Mouse (Mus musculus): ENCODE results near the gene Aldh1a1.
"Not testable (repeated sequence)": the region's sequence is repeated elsewhere in the genome, so short reads cannot be mapped to it uniquely, and the experiment has no call there.

The Aldh1a1 gene

DNA sequence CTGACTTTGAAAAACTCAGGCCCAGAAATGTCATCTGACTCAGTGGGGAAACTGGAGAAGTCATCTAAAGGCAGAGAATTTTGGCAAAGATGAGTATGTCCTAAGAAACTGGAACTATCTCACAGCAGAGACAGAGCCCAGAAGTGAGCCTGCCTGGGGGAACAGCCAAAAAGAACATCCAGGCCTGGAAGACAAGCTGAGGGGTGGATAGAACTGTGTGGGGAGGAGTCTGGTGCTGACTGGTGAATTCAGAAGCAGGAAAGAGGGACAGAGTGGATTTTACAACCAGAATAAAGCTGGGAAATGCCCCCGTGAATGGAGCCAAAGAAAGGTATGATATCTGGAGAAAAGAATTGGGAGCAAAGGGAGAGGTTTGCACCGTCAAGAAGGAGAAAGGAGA, at the start of gene Aldh1a1:
Gene Aldh1a1 (plus strand): TSS at position 225 of the 400 bp plus-strand sequence.
- DNase-seq (ENCODE audit: low spot score), result no peak

DNA sequence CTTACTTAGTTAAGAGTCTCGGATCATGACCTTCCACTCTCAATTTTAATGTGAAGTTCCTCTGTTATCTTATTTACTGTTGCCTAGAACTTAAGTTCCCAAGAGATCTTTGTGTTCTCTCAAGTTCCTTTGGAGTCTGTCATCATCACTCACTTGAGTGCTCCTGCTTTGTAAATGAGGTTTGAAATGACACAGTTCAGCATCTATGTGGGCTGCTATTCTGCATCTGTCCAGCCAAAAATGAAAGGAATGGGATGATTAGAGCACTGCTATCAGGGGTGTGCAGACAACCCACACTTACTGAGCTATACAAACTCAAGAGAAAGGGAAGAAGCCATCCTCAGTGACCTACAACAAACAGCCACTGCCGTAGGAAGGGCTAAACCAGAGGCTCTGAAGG, 44.7 kb upstream of the Aldh1a1 start:
- DNase-seq (ENCODE audit: low spot score), result no peak

DNA sequence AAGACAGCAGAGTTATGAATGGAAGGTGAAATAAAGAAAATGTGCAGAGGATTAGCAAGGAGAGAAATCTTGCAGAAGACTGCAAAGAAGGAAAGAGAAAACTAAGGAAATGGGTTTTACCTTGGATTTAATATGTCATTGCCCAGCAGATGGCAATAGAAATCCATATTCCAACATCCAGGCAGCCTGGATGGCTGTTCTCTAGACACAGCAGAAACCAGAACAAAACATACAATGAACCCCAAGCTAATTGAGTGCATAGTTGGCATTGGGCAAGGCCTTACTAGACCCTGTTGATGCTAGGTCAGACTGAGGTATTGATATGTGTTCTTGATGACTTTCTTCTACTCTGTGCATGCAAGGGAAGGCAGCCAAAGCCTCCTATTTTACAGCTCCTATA, 43.0 kb upstream of the Aldh1a1 start:
- peak; percentile 56 for DNase-seq (ENCODE audit: low spot score)

DNA sequence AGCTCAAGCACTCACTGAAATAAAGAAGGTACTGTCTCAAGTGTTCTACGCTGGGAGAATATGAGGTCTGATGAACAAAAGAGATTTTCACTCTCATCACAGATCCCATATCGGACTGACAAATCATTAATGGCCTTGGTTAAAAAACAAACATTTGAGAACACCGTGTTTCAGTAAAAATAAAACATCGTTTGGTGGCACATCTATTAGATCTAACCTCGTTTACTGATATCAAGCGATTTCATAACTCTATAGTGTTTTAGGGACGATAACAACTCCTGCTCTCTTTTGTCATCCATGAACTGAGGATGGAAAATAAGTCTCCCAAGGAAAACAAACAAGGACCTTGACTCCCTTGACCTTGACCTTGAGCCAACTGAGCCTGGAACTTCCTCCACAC, 41.5 kb upstream of the Aldh1a1 start:
- DNase-seq (ENCODE audit: low spot score), result no peak

- no peak for DNase-seq (ENCODE audit: low spot score)
Measured at GRCm38 (mm10) chr19:20484497-20484896, 8.0 kb upstream of the Aldh1a1 start.

DNA sequence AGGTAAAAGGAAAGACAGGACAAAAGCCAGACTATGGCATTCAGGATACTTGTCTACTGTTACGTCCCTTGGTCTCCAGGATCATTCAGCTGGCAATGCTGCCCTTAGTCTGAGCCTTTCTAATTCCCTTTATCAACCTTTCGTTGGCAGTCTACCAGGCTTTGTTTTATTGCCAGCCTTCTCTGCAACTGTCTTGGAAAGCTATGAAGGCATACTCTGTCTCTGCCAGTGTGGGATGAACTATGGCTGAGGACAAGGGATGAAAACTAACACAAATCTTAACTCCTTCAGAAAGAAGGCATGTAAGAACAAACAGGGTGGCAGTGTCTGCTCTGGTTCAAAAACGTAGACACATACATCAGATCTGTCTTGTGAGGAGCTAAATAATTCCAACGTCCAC, 565 bp upstream of the Aldh1a1 start:
- no peak for DNase-seq (ENCODE audit: low spot score)

GRCm38 (mm10) chr19:20496476-20496875, 4.0 kb downstream of the Aldh1a1 start:
- DNase-seq (ENCODE audit: low spot score), result no peak

DNA sequence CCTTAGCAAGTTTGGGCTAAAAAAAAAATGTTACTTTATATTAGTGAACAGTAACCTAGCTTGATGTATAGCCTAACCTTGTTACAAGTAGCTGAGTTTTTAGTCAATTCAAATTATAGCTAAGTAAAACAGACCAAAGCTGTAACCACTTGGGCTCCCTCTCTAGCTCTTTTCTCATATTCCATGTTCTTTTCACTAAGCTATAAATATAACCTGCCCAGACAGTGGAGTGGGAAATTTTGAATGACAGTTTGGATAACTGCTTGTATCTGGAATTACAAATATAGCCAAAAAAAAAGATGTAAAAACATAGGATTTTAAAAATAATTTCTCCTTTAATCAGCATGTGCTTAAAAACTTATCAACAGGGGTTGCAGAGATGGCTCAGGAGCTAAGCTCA, 12.8 kb downstream of the Aldh1a1 start:
- no peak for DNase-seq (ENCODE audit: low spot score)

- DNase-seq (ENCODE audit: low spot score), result peak; percentile 59
Measured at GRCm38 (mm10) chr19:20506936-20507615, 14.6 kb downstream of the Aldh1a1 start.

GRCm38 (mm10) chr19:20508609-20509008, 16.1 kb downstream of the Aldh1a1 start:
- DNase-seq (ENCODE audit: low spot score), result peak; percentile 20

GRCm38 (mm10) chr19:20511971-20512370, 19.5 kb downstream of the Aldh1a1 start:
- DNase-seq (ENCODE audit: low spot score), result no peak

GRCm38 (mm10) chr19:20513181-20513580, 20.7 kb downstream of the Aldh1a1 start:
- no peak for DNase-seq (ENCODE audit: low spot score)

DNA sequence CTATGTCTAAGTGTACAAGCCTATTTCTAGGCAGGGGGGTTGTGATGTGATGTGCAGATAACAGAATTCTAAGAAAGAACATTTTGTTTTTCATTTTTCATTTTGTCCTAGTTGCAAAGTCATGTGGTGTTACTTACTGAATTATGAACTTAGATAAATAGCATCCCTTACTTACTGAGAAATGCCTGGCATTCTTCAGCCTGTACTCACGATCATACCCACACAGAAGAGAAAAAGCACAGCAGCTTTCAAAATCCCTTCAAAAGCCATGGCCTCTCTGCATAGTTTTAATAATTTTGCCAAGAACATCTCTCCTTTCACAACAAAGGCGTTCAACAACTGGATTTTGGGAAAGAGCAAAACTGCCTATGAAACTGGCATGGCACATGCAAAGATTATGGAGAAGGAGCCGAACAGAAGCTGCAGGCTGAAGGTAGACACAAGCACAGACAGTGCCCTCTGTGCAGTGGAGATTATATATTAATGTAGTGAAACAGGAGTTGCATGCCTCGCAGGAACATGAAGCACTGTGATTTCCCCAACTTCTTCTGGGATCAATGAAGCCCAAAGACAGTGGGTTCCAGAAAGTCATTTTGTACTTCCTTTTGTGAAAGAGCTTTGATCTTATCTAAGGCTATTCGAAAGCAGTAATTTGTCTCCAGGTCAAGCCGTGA, 21.3 kb downstream of the Aldh1a1 start:
- no peak for DNase-seq (ENCODE audit: low spot score)

DNA sequence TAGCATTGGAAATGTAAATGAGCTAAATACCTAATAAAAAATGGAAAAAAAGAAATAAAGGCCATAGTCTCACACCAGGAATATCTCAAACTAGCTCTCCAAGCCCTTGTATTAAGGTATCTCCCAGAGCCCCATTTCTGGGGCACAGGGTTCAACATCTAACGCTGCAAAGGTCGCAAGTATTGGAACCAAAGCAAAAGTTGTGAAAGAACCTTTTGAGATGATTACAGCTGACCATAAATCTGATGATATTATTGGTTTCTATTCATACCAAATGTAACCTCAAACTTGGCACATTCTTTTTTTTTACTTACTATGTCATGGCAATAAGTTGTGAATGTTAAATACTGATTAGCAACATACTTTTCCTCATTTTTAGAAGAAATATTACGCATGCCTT, 24.0 kb downstream of the Aldh1a1 start:
- no peak for DNase-seq (ENCODE audit: low spot score)

DNA sequence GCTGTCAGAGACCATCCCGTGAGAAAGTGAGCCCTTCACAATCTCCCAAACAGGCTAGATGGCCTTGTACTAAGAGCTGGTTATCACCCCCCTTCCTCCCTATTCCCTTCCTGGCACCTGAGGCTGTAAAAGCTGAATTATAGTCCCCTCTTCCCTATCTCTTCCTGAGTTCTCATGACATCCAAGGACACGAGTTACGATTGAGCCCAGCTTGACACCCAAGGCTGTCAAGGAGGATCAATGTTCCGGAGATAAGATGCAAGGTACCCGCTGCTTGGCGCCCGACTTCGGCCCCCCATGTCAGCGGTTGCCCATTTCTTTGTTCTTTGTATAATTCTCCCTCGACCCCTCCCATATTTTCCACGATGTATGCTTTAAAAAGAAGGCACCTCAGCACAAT, 36.6 kb downstream of the Aldh1a1 start:
- DNase-seq (ENCODE audit: low spot score), result not testable (repeated sequence)

GRCm38 (mm10) chr19:20529921-20530696, 37.6 kb downstream of the Aldh1a1 start:
- DNase-seq (ENCODE audit: low spot score), result no peak

DNA sequence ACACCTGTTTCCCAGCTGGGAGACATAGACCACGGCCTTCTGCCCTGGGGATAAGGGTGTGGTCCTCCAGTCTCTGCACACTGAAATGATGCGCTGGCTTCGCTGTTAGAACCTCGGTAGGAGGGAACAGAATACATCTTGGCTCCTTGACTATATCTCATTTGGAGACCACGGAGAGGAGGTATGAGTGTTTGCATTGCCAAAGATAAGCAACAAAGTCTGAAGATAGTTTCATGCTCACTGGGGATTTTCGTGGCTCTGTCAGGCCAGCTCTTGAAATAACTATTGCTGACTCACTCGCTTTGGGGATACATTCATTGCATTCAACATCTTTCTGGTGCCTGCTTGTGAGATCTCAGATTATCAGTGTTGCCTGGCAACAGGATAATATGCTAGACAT, 44.0 kb downstream of the Aldh1a1 start:
- DNase-seq (ENCODE audit: low spot score), result no peak

GRCm38 (mm10) chr19:20541044-20541443, 48.5 kb downstream of the Aldh1a1 start:
- DNase-seq (ENCODE audit: low spot score), result no peak

- no peak for DNase-seq (ENCODE audit: low spot score)
Measured at GRCm38 (mm10) chr19:20541924-20542323, 49.4 kb downstream of the Aldh1a1 start.

GRCm38 (mm10) chr19:20543816-20544215, 51.3 kb downstream of the Aldh1a1 start:
- no peak for DNase-seq (ENCODE audit: low spot score)

GRCm38 (mm10) chr19:20544941-20545340, 52.4 kb downstream of the Aldh1a1 start:
- DNase-seq (ENCODE audit: low spot score), result no peak

DNA sequence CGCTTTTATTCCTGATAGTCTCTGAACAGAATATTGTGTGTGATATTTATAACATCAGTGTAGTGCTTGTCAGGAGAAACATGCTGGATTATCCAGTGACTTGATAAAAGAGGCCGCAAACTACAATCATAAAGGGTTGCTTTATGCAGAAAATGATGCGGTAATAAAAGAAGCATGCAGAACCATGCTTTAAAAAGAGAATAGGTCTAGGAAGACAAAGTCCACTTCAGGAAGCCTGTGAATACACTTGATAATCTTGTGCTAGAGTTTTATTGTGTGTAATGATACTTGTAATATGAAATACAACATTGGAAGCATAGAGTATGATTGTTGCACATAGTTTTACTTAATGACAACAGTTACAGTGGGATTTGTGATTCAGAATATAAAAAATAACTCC, 54.5 kb downstream of the Aldh1a1 start:
- DNase-seq (ENCODE audit: low spot score), result no peak

DNA sequence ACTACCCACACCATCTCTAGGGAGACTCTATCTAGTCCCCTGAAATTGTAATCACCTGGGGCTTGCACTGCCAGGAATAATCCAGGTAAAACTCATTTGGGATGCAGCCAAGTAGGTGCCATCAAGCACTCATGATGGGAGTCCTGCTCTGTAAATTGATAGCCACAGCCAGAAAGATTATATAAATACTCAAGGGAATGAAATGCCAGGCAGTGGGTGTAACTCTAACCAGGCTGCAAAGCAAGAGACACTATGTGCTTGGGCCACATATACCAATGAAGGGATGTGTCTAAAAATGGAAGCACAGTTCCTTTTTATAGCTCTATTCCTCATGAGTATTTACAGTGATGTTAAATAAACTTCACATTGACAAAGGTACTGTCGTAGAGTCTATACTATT, 56.9 kb downstream of the Aldh1a1 start:
- no peak for DNase-seq (ENCODE audit: low spot score)

Data from embryo, embryonic 10 days (tissue).